Mouse (Mus musculus) heart, postnatal 0 days (tissue): ENCODE measurements around the gene Prss42. TPM values are rescaled to one million over a fixed set of nuclear protein-coding genes. Genes with fewer than 3 reads are reported as not detected.

Experiments used
- ATAC-seq: fragments of 200-750 bp; cut with Nextera tagmentation; 2 replicates; pipeline ENCODE4 v1.8.0; 2017; ENCODE audit warnings: low read depth, moderate number of reproducible peaks, moderate library complexity; ENCODE audit not compliant: insufficient read depth
- DNase-seq: peaks from one replicate; pipeline ENCODE4 v3.0.0-alpha.2; 2016; ENCODE audit warnings: low spot score
- H3K27ac ChIP-seq: fragments of 300-500 bp; sonication (generic); 2 replicates; pipeline ENCODE4 v1.5.1; 2014; ENCODE audit warnings: low read depth, mild to moderate bottlenecking
- H3K27me3 ChIP-seq: fragments of 300-500 bp; sonication (generic); 2 replicates; pipeline ENCODE4 v1.6.1; 2014; ENCODE audit warnings: low read length, mixed read lengths; ENCODE audit not compliant: control insufficient read depth, insufficient read depth
- H3K36me3 ChIP-seq: fragments of 300-500 bp; sonication (generic); replicated peaks from 2 replicates; pipeline ENCODE4 v1.6.1; 2014; ENCODE audit warnings: low read length, mixed read lengths; ENCODE audit not compliant: control insufficient read depth, insufficient read depth
- H3K4me1 ChIP-seq: fragments of 300-500 bp; sonication (generic); 2 replicates; pipeline ENCODE4 v1.6.1; 2014; ENCODE audit warnings: antibody characterized with exemption; ENCODE audit not compliant: control insufficient read depth, insufficient read depth
- H3K4me2 ChIP-seq: fragments of 300-500 bp; sonication (generic); 2 replicates; pipeline ENCODE4 v1.6.1; 2014; ENCODE audit warnings: low read depth, mild to moderate bottlenecking, low read length, moderate library complexity
- H3K4me3 ChIP-seq: fragments of 300-500 bp; sonication (generic); 2 replicates; pipeline ENCODE4 v1.5.1; 2014; ENCODE audit warnings: low read depth, low read length
- H3K9ac ChIP-seq: fragments of 300-500 bp; sonication (generic); replicated peaks from 2 replicates; pipeline ENCODE4 v1.6.1; 2014; ENCODE audit warnings: low read depth, low read length, mixed read lengths
- H3K9me3 ChIP-seq: fragments of 300-500 bp; sonication (generic); replicated peaks from 2 replicates; pipeline ENCODE4 v1.6.1; 2016; ENCODE audit warnings: low read length; ENCODE audit not compliant: control insufficient read depth
- CTCF ChIP-seq: IDR thresholded peaks from 2 replicates; pipeline ENCODE4 v1.5.1; 2016; ENCODE audit warnings: antibody characterized with exemption, control low read depth, low read depth
- EP300 ChIP-seq: IDR thresholded peaks from 2 replicates; pipeline ENCODE4 v1.6.1; 2016; ENCODE audit warnings: antibody characterized with exemption, low read depth
- WGBS: fragments of 180-500 bp; shearing (Covaris S2); extraction: QIAGEN DNeasy Blood & Tissue Kit; methylation state at CpG from one replicate; pipeline ENCODE4 v1.1.7; 2014; 5-methylcytosine and 5-hydroxymethylcytosine counted together
- polyA plus RNA-seq: library from polyadenylated mRNA; unstranded; fragments of >200 nt; fragmentation: Nextera tagmentation; extraction: Ambion mirVana; gene quantifications from 2 replicates; pipeline ENCODE4 v1.2.1, GENCODE M21; 2015
- total RNA-seq: library from RNA; depleted of rRNA; stranded (reverse); fragments of >200 nt; gene quantifications from 2 replicates; pipeline ENCODE4 v1.2.3, GENCODE M21; 2014; ENCODE audit warnings: low replicate concordance

Prss42 gene
- total and polyA plus RNA-seq, 2 experiments from 2014 or later, result not detected

GRCm38 (mm10) chr9:110788169-110788568 is 9.8 kb upstream of the Prss42 start:
- Histone ChIP-seq H3K9me3 (no peaks in the 10 kb centered on the region), H3K4me3 (no peak overlapping the region), H3K27me3 (no peaks in the 10 kb centered on the region), H3K4me1 (no peaks in the 10 kb centered on the region), H3K36me3 (no peaks in the 10 kb centered on the region), H3K4me2 (no peak overlapping the region), H3K27ac (no peak overlapping the region), H3K9ac (no peak overlapping the region)
- WGBS, result 81% methylated on average over 3 of the region's 3 CpGs
- ATAC-seq (no peak), DNase-seq (no peak)
- no peak for TF ChIP-seq EP300
- TF ChIP-seq CTCF, result no peak

DNA sequence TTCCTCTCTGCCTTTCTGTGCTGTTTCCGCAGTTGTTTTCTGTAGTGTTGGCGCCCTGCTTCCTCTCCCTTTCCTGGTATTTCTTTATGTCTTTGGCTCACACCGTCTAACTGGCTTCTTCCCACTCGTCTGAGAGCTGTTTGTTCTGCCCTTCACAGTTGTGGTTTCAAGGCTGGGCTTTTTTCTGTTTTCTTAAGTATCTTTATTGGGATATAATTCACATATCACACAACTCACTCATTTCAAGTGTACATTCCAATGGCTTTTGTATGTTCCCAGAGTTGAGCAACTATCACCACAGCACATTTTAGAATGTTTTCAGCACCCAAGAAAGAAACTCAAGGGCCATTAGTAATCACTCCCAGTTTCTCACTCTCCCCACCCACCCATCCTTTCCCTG is 7.5 kb upstream of the Prss42 start:
- Histone ChIP-seq H3K9ac (no peak overlapping the region), H3K27me3 (no peaks in the 10 kb centered on the region), H3K4me3 (no peak overlapping the region), H3K4me2 (no peak overlapping the region), H3K27ac (no peak overlapping the region), H3K36me3 (no peaks in the 10 kb centered on the region), H3K9me3 (no peaks in the 10 kb centered on the region), H3K4me1 (no peaks in the 10 kb centered on the region)
- DNase-seq (peak; percentile 10), ATAC-seq (no peak)
- TF ChIP-seq EP300 (no peak), CTCF (no peak)
- WGBS, result 59% methylated on average over 4 of the region's 4 CpGs

DNA sequence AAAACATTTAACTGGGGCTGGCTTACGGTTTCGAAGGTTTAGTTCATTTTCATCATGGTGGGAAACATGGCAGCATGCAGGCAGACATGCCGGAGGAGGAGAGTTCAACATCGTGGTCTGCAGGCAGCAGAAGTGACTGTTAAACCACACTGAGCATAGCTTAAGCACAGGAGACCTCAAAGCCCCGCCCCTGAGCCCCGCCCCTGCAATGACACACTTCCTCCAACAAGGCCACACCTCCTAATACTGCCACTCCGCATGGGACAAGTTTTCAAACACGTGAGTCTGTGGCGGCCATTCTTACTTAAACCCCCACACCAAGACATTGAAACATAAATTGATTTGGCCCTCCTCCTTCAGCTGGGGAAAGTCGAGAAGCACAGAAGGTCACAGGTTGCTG is 953 bp upstream of the Prss42 start:
- DNase-seq (no peak), ATAC-seq (no peak)
- Histone ChIP-seq H3K4me2 (no peak overlapping the region), H3K27ac (no peak overlapping the region), H3K9ac (no peak overlapping the region), H3K4me3 (no peak overlapping the region), H3K9me3 (no peaks in the 10 kb centered on the region), H3K4me1 (no peaks in the 10 kb centered on the region), H3K36me3 (no peaks in the 10 kb centered on the region), H3K27me3 (no peaks in the 10 kb centered on the region)
- TF ChIP-seq CTCF (no peak), EP300 (no peak)
- 79% methylated on average over 10 of the region's 10 CpGs for WGBS

GRCm38 (mm10) chr9:110800834-110801479 is 3.0 kb downstream of the Prss42 start:
- no peak overlapping the region for H3K4me3 ChIP-seq
- no peaks in the 10 kb centered on the region for H3K36me3 ChIP-seq
- H3K9me3 ChIP-seq, result no peaks in the 10 kb centered on the region
- TF ChIP-seq CTCF (no peak), EP300 (no peak)
- H3K4me1 ChIP-seq, result no peaks in the 10 kb centered on the region
- H3K27ac ChIP-seq, result no peak overlapping the region
- H3K27me3 ChIP-seq, result no peaks in the 10 kb centered on the region
- no peak overlapping the region for H3K9ac ChIP-seq
- WGBS, result 85% methylated on average over 8 of the region's 8 CpGs
- no peak for ATAC-seq
- no peak for DNase-seq
- no peak overlapping the region for H3K4me2 ChIP-seq

- ATAC-seq, result no peak
Observed at GRCm38 (mm10) chr9:110803294-110803693, 5.3 kb downstream of the Prss42 start.

GRCm38 (mm10) chr9:110810051-110810450 is 12.1 kb downstream of the Prss42 start:
- no peak overlapping the region for H3K27ac ChIP-seq

More at GRCm38 (mm10) chr9:110803294-110803693, 5.3 kb downstream of the Prss42 start:
- 66% methylated on average over 4 of the region's 4 CpGs for WGBS
- H3K4me2 ChIP-seq, result no peak overlapping the region
- no peak overlapping the region for H3K9ac ChIP-seq
- no peaks in the 10 kb centered on the region for H3K27me3 ChIP-seq
- DNase-seq, result no peak
- H3K9me3 ChIP-seq, result no peaks in the 10 kb centered on the region
- H3K4me3 ChIP-seq, result no peak overlapping the region
- no peaks in the 10 kb centered on the region for H3K36me3 ChIP-seq
- no peak for TF ChIP-seq CTCF
- TF ChIP-seq EP300, result no peak
- H3K4me1 ChIP-seq, result no peaks in the 10 kb centered on the region
- no peak overlapping the region for H3K27ac ChIP-seq

More at GRCm38 (mm10) chr9:110810051-110810450, 12.1 kb downstream of the Prss42 start:
- TF ChIP-seq EP300, result no peak
- TF ChIP-seq CTCF, result no peak
- H3K9ac ChIP-seq, result no peak overlapping the region
- no peaks in the 10 kb centered on the region for H3K27me3 ChIP-seq
- H3K4me1 ChIP-seq, result no peaks in the 10 kb centered on the region
- H3K9me3 ChIP-seq, result no peaks in the 10 kb centered on the region
- WGBS, result 77% methylated on average over 4 of the region's 4 CpGs
- H3K36me3 ChIP-seq, result no peaks in the 10 kb centered on the region
- DNase-seq (no peak), ATAC-seq (no peak)
- H3K4me2 ChIP-seq, result no peak overlapping the region
- no peak overlapping the region for H3K4me3 ChIP-seq
